Mouse (Mus musculus): ENCODE measurements at regions not wholly inside any gene's neighbourhood (a gene's known extent, or its start where the extent isn't known, plus 50 kb on each side); places are given as distances from the start of the nearest gene placed in this dataset.

DNA sequence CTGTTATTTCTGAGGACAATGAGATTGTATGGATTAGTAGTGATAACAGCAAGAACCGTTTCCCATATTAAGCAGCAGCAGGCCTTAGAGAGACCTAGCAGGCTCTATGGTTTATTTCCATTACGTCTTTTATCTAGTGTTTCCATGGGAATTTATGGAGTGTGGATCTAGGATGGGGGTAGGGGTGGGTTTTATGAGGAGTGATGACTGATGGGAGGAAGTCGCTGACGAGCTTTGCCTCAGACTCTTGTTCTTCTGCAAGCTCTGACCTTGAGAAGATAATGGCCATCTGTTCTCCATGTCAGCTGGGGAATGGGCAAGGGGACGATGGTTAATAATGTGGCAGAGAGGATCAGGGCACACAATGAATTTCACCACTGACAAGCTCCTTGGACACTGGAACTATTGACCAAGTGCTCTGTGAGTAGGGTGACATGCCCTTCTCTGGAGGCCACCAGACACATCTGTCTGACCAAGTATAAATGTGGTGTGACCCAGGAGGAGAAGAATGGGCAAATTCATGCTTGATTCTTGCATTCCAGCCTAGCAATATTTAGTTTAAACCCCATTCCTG is 243.9 kb upstream of the Tnp1 start:
- Histone ChIP-seq H3K36me3 (ENCODE audit: control insufficient read depth, insufficient read depth, low read length) (no peaks in the 10 kb centered on the region), H3K9me3 (ENCODE audit: control insufficient read depth, low read length) (no peaks in the 10 kb centered on the region), H3K4me3 (ENCODE audit: low read depth, low read length) (no peak overlapping the region), H3K4me2 (ENCODE audit: low read length) (no peak overlapping the region), H3K9ac (ENCODE audit: low read length) (no peak overlapping the region), H3K27ac (ENCODE audit: low read depth) (no peak overlapping the region), H3K4me1 (replicated peaks; ENCODE audit: control insufficient read depth, insufficient read depth, low read length) (no peaks in the 10 kb centered on the region), H3K27me3 (replicated peaks; ENCODE audit: control insufficient read depth, insufficient read depth, low read length) (no peaks in the 10 kb centered on the region)
- DNase-seq (ENCODE audit: low spot score), result no peak
- 37% methylated on average over 5 of the region's 5 CpGs for WGBS
- no peak for ATAC-seq (replicated peaks; ENCODE audit: low FRiP score, low TSS enrichment, low read depth)

DNA sequence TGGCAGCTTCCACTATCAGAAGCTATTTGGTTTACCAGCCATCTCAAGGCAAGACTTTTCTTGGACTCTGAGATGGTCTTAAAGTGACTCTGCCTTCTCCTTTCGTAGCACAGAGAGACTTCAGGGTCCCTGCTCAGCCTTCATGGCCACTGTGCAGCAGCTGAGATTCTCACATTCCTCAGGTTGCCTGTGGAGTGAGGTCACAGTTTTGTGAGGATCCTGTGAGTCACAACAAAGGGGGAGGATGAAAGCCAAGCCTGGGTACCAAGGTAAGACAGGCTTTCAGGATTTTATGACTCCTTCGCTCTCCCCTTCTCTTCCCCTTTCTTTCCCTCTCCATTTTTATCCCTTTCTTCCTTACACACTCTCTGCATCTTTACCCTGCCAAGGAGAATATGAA is 241.6 kb upstream of the Tnp1 start:
- H3K4me3 ChIP-seq (ENCODE audit: low read depth, low read length), result no peak overlapping the region
- H3K36me3 ChIP-seq (ENCODE audit: control insufficient read depth, insufficient read depth, low read length), result no peaks in the 10 kb centered on the region
- no peak overlapping the region for H3K9ac ChIP-seq (ENCODE audit: low read length)
- WGBS, result 74% methylated on average over 2 of the region's 2 CpGs
- ATAC-seq (replicated peaks; ENCODE audit: low FRiP score, low TSS enrichment, low read depth), result no peak
- no peak overlapping the region for H3K4me2 ChIP-seq (ENCODE audit: low read length)
- H3K27ac ChIP-seq (ENCODE audit: low read depth), result no peak overlapping the region
- H3K4me1 ChIP-seq (replicated peaks; ENCODE audit: control insufficient read depth, insufficient read depth, low read length), result no peaks in the 10 kb centered on the region
- no peaks in the 10 kb centered on the region for H3K27me3 ChIP-seq (replicated peaks; ENCODE audit: control insufficient read depth, insufficient read depth, low read length)
- no peak for DNase-seq (ENCODE audit: low spot score)
- no peaks in the 10 kb centered on the region for H3K9me3 ChIP-seq (ENCODE audit: control insufficient read depth, low read length)

- Histone ChIP-seq H3K27me3 (replicated peaks; ENCODE audit: control insufficient read depth, insufficient read depth, low read length) (no peaks in the 10 kb centered on the region), H3K9me3 (ENCODE audit: control insufficient read depth, low read length) (no peaks in the 10 kb centered on the region), H3K4me1 (replicated peaks; ENCODE audit: control insufficient read depth, insufficient read depth, low read length) (no peaks in the 10 kb centered on the region), H3K27ac (ENCODE audit: low read depth) (no peak overlapping the region), H3K4me3 (ENCODE audit: low read depth, low read length) (no peak overlapping the region), H3K36me3 (ENCODE audit: control insufficient read depth, insufficient read depth, low read length) (no peaks in the 10 kb centered on the region), H3K9ac (ENCODE audit: low read length) (no peak overlapping the region), H3K4me2 (ENCODE audit: low read length) (no peak overlapping the region)
- ATAC-seq (replicated peaks; ENCODE audit: low FRiP score, low TSS enrichment, low read depth) (no peak), DNase-seq (ENCODE audit: low spot score) (no peak)
- 53% methylated on average over 12 of the region's 12 CpGs for WGBS
These were observed 236.2 kb upstream of the Tnp1 start for GRCm38 (mm10) chr1:73251911-73252356.

DNA sequence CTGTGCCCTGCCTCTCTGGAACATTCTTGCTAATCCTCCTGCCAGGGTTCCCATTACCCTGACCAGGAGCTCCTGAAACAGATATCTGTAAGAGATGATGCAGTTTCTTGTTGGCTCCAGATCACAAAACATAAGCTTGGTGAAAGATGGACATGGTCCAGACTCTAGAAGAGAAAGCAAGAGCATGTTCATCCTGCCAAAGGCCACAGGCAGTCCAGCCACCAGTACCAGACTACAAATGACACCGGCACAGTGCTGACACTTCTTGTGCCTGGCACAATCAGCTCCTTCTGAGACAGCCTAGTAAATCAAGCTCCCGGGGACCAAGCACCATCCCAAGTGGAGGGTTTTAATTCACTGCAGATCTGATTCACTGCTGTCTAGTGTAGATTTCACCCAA is 228.3 kb upstream of the Tnp1 start:
- Histone ChIP-seq H3K27me3 (replicated peaks; ENCODE audit: control insufficient read depth, insufficient read depth, low read length) (no peaks in the 10 kb centered on the region), H3K4me2 (ENCODE audit: low read length) (no peak overlapping the region), H3K4me1 (replicated peaks; ENCODE audit: control insufficient read depth, insufficient read depth, low read length) (no peaks in the 10 kb centered on the region), H3K9ac (ENCODE audit: low read length) (no peak overlapping the region), H3K9me3 (ENCODE audit: control insufficient read depth, low read length) (no peaks in the 10 kb centered on the region), H3K27ac (ENCODE audit: low read depth) (no peak overlapping the region), H3K36me3 (ENCODE audit: control insufficient read depth, insufficient read depth, low read length) (no peaks in the 10 kb centered on the region), H3K4me3 (ENCODE audit: low read depth, low read length) (no peak overlapping the region)
- DNase-seq (ENCODE audit: low spot score) (no peak), ATAC-seq (replicated peaks; ENCODE audit: low FRiP score, low TSS enrichment, low read depth) (no peak)
- 80% methylated on average over 2 of the region's 2 CpGs for WGBS

- no peaks in the 10 kb centered on the region for H3K4me1 ChIP-seq (replicated peaks; ENCODE audit: control insufficient read depth, insufficient read depth, low read length)
- H3K4me3 ChIP-seq (ENCODE audit: low read depth, low read length), result no peak overlapping the region
- H3K36me3 ChIP-seq (ENCODE audit: control insufficient read depth, insufficient read depth, low read length), result no peaks in the 10 kb centered on the region
- H3K27me3 ChIP-seq (replicated peaks; ENCODE audit: control insufficient read depth, insufficient read depth, low read length), result no peaks in the 10 kb centered on the region
- DNase-seq (ENCODE audit: low spot score) (no peak), ATAC-seq (replicated peaks; ENCODE audit: low FRiP score, low TSS enrichment, low read depth) (no peak)
- H3K4me2 ChIP-seq (ENCODE audit: low read length), result no peak overlapping the region
- H3K27ac ChIP-seq (ENCODE audit: low read depth), result no peak overlapping the region
- WGBS, result 87% methylated on average over 9 of the region's 9 CpGs
- no peak overlapping the region for H3K9ac ChIP-seq (ENCODE audit: low read length)
- no peaks in the 10 kb centered on the region for H3K9me3 ChIP-seq (ENCODE audit: control insufficient read depth, low read length)
These were observed 226.6 kb upstream of the Tnp1 start for GRCm38 (mm10) chr1:73242290-73242689.

DNA sequence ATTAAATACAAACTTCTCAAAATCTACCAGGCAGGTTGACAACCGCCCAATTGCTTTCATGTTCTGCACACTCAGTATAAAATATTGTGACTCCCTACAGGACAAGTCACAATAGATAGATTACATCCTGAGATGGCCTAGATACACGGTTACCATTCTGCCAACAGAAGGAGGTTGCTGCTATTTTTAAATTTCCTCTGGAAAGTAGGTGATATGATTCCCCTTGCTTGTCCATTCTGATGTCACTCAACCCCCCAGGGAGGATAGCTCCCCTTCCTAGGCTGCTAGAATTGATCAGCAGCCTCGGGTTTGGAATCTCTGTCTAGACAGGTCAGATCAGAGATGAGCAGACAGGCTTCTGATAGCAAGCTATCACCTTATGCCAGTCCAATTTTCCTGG is 221.2 kb upstream of the Tnp1 start:
- Histone ChIP-seq H3K4me1 (replicated peaks; ENCODE audit: control insufficient read depth, insufficient read depth, low read length) (no peaks in the 10 kb centered on the region), H3K27me3 (replicated peaks; ENCODE audit: control insufficient read depth, insufficient read depth, low read length) (no peaks in the 10 kb centered on the region), H3K4me2 (ENCODE audit: low read length) (no peak overlapping the region), H3K36me3 (ENCODE audit: control insufficient read depth, insufficient read depth, low read length) (no peaks in the 10 kb centered on the region), H3K4me3 (ENCODE audit: low read depth, low read length) (no peak overlapping the region), H3K9me3 (ENCODE audit: control insufficient read depth, low read length) (no peaks in the 10 kb centered on the region), H3K9ac (ENCODE audit: low read length) (no peak overlapping the region), H3K27ac (ENCODE audit: low read depth) (no peak overlapping the region)
- DNase-seq (ENCODE audit: low spot score) (no peak), ATAC-seq (replicated peaks; ENCODE audit: low FRiP score, low TSS enrichment, low read depth) (no peak)
- WGBS, result 58% methylated on average over 3 of the region's 3 CpGs

- no peak for ATAC-seq (replicated peaks; ENCODE audit: low FRiP score, low TSS enrichment, low read depth)
- Histone ChIP-seq H3K27me3 (replicated peaks; ENCODE audit: control insufficient read depth, insufficient read depth, low read length) (no peaks in the 10 kb centered on the region), H3K36me3 (ENCODE audit: control insufficient read depth, insufficient read depth, low read length) (no peaks in the 10 kb centered on the region)
These were observed 217.9 kb upstream of the Tnp1 start for GRCm38 (mm10) chr1:73233636-73234035.

GRCm38 (mm10) chr1:73233041-73233440 is 217.3 kb upstream of the Tnp1 start:
- Histone ChIP-seq H3K9me3 (ENCODE audit: control insufficient read depth, low read length) (peaks cover 9% of the 10 kb centered on the region; the same call in 1 of the 2 replicates), H3K9ac (ENCODE audit: low read length) (no peak overlapping the region), H3K4me1 (replicated peaks; ENCODE audit: control insufficient read depth, insufficient read depth, low read length) (no peaks in the 10 kb centered on the region), H3K36me3 (ENCODE audit: control insufficient read depth, insufficient read depth, low read length) (no peaks in the 10 kb centered on the region), H3K4me3 (ENCODE audit: low read depth, low read length) (no peak overlapping the region), H3K27ac (ENCODE audit: low read depth) (no peak overlapping the region), H3K27me3 (replicated peaks; ENCODE audit: control insufficient read depth, insufficient read depth, low read length) (no peaks in the 10 kb centered on the region), H3K4me2 (ENCODE audit: low read length) (no peak overlapping the region)
- ATAC-seq (replicated peaks; ENCODE audit: low FRiP score, low TSS enrichment, low read depth), result no peak
- WGBS, result 92% methylated on average over 3 of the region's 3 CpGs
- no peak for DNase-seq (ENCODE audit: low spot score)

More at GRCm38 (mm10) chr1:73233636-73234035, 217.9 kb upstream of the Tnp1 start:
- no peak overlapping the region for H3K4me3 ChIP-seq (ENCODE audit: low read depth, low read length)
- H3K4me1 ChIP-seq (replicated peaks; ENCODE audit: control insufficient read depth, insufficient read depth, low read length), result no peaks in the 10 kb centered on the region
- H3K9me3 ChIP-seq (ENCODE audit: control insufficient read depth, low read length), result peaks cover 9% of the 10 kb centered on the region; the same call in 1 of the 2 replicates
- DNase-seq (ENCODE audit: low spot score), result no peak
- H3K4me2 ChIP-seq (ENCODE audit: low read length), result no peak overlapping the region
- H3K27ac ChIP-seq (ENCODE audit: low read depth), result no peak overlapping the region
- H3K9ac ChIP-seq (ENCODE audit: low read length), result no peak overlapping the region

DNA sequence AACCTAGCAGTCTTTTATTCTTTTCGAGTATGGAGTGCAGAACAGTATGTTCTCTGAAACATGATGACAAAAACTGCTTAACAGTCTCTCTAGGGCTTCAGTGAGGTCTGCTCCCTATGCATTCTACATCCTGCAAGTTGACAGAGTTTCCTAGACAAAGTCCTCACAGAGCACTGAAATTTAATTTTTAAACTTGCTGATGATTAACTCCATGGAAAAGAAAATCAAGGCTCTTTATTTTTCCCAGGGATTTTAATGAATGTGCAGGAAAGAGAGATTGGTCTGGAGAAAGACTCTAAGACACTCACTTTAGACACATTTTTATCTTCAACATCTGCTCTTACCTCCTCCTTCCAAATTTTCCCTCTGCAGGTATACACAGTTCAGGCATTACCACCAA is 214.9 kb upstream of the Tnp1 start:
- Histone ChIP-seq H3K36me3 (ENCODE audit: control insufficient read depth, insufficient read depth, low read length) (no peaks in the 10 kb centered on the region), H3K4me1 (replicated peaks; ENCODE audit: control insufficient read depth, insufficient read depth, low read length) (no peaks in the 10 kb centered on the region), H3K9me3 (ENCODE audit: control insufficient read depth, low read length) (peaks cover 9% of the 10 kb centered on the region; the same call in 1 of the 2 replicates), H3K9ac (ENCODE audit: low read length) (no peak overlapping the region), H3K27ac (ENCODE audit: low read depth) (no peak overlapping the region), H3K27me3 (replicated peaks; ENCODE audit: control insufficient read depth, insufficient read depth, low read length) (no peaks in the 10 kb centered on the region), H3K4me2 (ENCODE audit: low read length) (no peak overlapping the region), H3K4me3 (ENCODE audit: low read depth, low read length) (no peak overlapping the region)
- no peak for ATAC-seq (replicated peaks; ENCODE audit: low FRiP score, low TSS enrichment, low read depth)
- 69% methylated on average over 1 of the region's 1 CpGs for WGBS
- DNase-seq (ENCODE audit: low spot score), result no peak

Measured in intestine, embryonic 14.5 days (tissue).